Mouse (Mus musculus) lung, adult 2 months (tissue): ENCODE measurements around the gene Pgap2.

Experiments used
- CTCF ChIP-seq: fragments of 200-500 bp; IDR thresholded peaks from 2 replicates; pipeline ENCODE4 v1.5.1; 2011; ENCODE audit warnings: mild to moderate bottlenecking, low read length, control low read depth; ENCODE audit not compliant: insufficient read depth
- POLR2A ChIP-seq: fragments of 200-500 bp; IDR thresholded peaks from 2 replicates; pipeline ENCODE4 v1.6.1; 2011; ENCODE audit warnings: low read depth, mild to moderate bottlenecking, control low read depth, low read length, borderline replicate concordance; ENCODE audit errors: extremely low read depth

GRCm38 (mm10) chr7:102205646-102206045 lies 4.4 kb upstream of the Pgap2 start:
- TF ChIP-seq CTCF = no peak
- no peak for TF ChIP-seq POLR2A
